Mouse (Mus musculus): ENCODE data around the gene Ap1ar. TPM values are rescaled to one million over a fixed set of nuclear protein-coding genes. Genes with fewer than 3 reads are reported as not detected.

Gene Ap1ar
- polyA plus RNA-seq, 1 experiment from 2014 or later, result 42.2 TPM

DNA sequence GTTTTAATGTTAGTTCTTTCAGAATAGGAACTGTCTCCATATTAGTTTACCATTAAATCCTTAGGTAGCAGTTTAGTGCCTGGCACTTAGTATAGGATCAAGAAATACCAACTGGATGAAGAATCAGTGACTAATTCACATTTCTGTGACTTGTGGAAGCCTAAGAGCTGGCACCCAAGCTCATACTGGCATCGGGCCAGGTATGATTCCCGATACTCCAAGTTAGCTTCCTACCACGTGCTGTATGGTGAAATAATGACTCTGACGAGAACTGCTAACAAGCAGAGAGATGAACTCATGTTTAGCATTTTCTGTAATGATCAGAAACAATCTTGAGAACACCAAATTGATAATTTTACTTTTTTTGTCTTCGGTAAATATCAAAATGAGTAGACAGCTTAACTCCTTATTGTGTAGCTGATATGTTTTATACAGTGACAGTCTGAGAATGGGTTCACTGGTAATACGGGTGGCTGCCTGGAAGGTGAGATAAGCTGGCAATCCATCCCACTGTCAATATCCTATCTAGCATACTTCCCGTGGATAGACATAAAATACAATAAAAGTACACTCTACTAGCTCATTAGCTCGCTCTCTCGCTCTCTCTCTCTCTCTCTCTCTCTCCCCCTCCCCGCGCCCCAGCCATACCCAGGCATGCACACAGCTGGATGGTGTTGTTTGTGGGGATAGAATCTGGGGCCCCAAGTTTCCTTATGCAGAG, 10.9 kb upstream of the Ap1ar start:
- Histone ChIP-seq H3K4me2 (ENCODE audit: low read depth, low read length) (no peak overlapping the region), H3K4me1 (ENCODE audit: control insufficient read depth, insufficient read depth, low read length) (no peaks in the 10 kb centered on the region), H3K4me3 (replicated peaks; ENCODE audit: low read length) (no peak overlapping the region), H3K9ac (ENCODE audit: low read length) (no peak overlapping the region), H3K9me3 (replicated peaks; ENCODE audit: control insufficient read depth, low read length) (no peaks in the 10 kb centered on the region), H3K27ac (ENCODE audit: low read length) (no peak overlapping the region), H3K27me3 (ENCODE audit: control insufficient read depth, insufficient read depth, low read length) (no peaks in the 10 kb centered on the region), H3K36me3 (ENCODE audit: control insufficient read depth, insufficient read depth, low read length) (no peaks in the 10 kb centered on the region)
- 73% methylated on average over 11 of the region's 11 CpGs for WGBS
- no peak for ATAC-seq (ENCODE audit: insufficient read depth, low FRiP score)

DNA sequence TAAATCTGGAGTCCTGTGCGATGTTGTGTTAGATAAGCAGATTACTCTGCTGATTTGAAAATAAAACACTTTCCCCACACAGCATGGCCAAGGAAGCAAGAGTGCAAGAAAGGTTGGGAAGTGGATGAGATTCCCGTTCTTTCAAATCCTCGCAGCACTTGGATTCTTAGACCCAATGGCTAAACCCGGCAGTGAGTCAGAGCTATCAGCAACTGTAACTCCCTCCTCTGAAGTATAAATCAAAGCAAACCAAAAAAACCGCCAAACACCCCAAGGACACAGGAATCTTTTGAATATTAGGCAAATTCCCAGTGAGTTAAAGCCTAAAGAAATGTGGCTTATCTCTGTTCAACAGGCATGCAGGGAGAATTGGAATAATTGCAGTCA, 6.6 kb upstream of the Ap1ar start:
- no peaks in the 10 kb centered on the region for H3K27me3 ChIP-seq (ENCODE audit: control insufficient read depth, insufficient read depth, low read length)
- no peaks in the 10 kb centered on the region for H3K4me1 ChIP-seq (ENCODE audit: control insufficient read depth, insufficient read depth, low read length)
- H3K27ac ChIP-seq (ENCODE audit: low read length), result no peak overlapping the region
- H3K36me3 ChIP-seq (ENCODE audit: control insufficient read depth, insufficient read depth, low read length), result no peaks in the 10 kb centered on the region
- ATAC-seq (ENCODE audit: insufficient read depth, low FRiP score), result no peak
- H3K9ac ChIP-seq (ENCODE audit: low read length), result no peak overlapping the region
- no peaks in the 10 kb centered on the region for H3K9me3 ChIP-seq (replicated peaks; ENCODE audit: control insufficient read depth, low read length)
- WGBS, result 52% methylated on average over 5 of the region's 5 CpGs
- no peak overlapping the region for H3K4me3 ChIP-seq (replicated peaks; ENCODE audit: low read length)
- H3K4me2 ChIP-seq (ENCODE audit: low read depth, low read length), result no peak overlapping the region

DNA sequence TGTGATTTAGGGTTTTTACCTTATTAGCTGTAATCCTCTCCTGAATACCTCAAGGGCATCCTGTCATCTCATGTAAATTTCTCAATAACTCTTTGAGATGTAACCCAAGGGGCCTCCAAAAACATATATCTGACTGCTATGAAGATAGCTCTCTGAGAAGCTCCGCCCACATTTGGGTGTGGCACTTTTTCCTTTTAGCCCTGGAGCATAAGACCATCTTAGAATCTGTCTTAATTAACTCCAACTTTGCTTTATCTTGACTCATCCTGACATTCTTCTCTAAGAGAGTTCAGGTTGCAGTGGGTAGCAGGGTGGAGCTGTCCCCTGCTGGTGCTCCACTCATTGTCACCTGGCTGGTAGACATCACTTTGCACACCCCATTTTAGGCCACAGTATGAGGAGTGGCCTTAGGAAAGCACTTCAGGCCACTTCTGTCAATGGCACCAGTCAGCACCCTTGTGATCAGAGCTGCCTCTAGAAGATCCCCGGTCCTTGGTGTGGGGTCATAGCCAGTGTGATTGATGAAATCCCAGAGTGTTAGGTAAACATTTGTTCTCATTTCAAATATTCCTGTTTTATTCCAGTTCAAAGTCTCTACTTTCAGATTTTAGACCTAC, 6.1 kb upstream of the Ap1ar start:
- no peak for ATAC-seq (ENCODE audit: insufficient read depth, low FRiP score)
- H3K4me1 ChIP-seq (ENCODE audit: control insufficient read depth, insufficient read depth, low read length), result no peaks in the 10 kb centered on the region
- H3K9me3 ChIP-seq (replicated peaks; ENCODE audit: control insufficient read depth, low read length), result no peaks in the 10 kb centered on the region
- H3K27me3 ChIP-seq (ENCODE audit: control insufficient read depth, insufficient read depth, low read length), result no peaks in the 10 kb centered on the region
- H3K9ac ChIP-seq (ENCODE audit: low read length), result no peak overlapping the region
- WGBS, result 52% methylated on average over 2 of the region's 2 CpGs
- H3K36me3 ChIP-seq (ENCODE audit: control insufficient read depth, insufficient read depth, low read length), result no peaks in the 10 kb centered on the region
- no peak overlapping the region for H3K4me3 ChIP-seq (replicated peaks; ENCODE audit: low read length)
- no peak overlapping the region for H3K27ac ChIP-seq (ENCODE audit: low read length)
- H3K4me2 ChIP-seq (ENCODE audit: low read depth, low read length), result no peak overlapping the region

DNA sequence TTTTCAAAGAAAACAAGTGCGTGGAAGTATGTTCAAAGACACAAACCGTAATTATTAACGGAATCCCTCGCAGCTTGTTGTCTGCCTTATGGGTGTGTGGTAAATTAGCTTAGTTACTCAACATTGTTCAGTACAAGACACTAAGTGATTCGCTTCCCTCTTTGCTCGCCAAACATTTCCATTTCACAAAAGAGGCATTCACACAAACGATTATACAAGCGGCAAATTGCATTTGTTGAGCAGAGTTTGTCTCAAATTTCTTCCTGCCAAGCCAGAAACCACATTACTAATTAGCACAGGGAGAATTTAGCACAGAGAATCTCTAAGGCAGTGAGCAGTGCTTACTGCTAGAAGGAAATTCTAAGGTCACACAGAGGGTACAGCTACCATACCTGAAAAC, 4.6 kb upstream of the Ap1ar start:
- no peak overlapping the region for H3K9ac ChIP-seq (ENCODE audit: low read length)
- H3K27me3 ChIP-seq (ENCODE audit: control insufficient read depth, insufficient read depth, low read length), result no peaks in the 10 kb centered on the region
- no peaks in the 10 kb centered on the region for H3K9me3 ChIP-seq (replicated peaks; ENCODE audit: control insufficient read depth, low read length)
- 82% methylated on average over 8 of the region's 8 CpGs for WGBS
- no peak for ATAC-seq (ENCODE audit: insufficient read depth, low FRiP score)
- no peak overlapping the region for H3K4me3 ChIP-seq (replicated peaks; ENCODE audit: low read length)
- H3K27ac ChIP-seq (ENCODE audit: low read length), result no peak overlapping the region
- H3K4me1 ChIP-seq (ENCODE audit: control insufficient read depth, insufficient read depth, low read length), result no peaks in the 10 kb centered on the region
- H3K4me2 ChIP-seq (ENCODE audit: low read depth, low read length), result no peak overlapping the region
- H3K36me3 ChIP-seq (ENCODE audit: control insufficient read depth, insufficient read depth, low read length), result no peaks in the 10 kb centered on the region

DNA sequence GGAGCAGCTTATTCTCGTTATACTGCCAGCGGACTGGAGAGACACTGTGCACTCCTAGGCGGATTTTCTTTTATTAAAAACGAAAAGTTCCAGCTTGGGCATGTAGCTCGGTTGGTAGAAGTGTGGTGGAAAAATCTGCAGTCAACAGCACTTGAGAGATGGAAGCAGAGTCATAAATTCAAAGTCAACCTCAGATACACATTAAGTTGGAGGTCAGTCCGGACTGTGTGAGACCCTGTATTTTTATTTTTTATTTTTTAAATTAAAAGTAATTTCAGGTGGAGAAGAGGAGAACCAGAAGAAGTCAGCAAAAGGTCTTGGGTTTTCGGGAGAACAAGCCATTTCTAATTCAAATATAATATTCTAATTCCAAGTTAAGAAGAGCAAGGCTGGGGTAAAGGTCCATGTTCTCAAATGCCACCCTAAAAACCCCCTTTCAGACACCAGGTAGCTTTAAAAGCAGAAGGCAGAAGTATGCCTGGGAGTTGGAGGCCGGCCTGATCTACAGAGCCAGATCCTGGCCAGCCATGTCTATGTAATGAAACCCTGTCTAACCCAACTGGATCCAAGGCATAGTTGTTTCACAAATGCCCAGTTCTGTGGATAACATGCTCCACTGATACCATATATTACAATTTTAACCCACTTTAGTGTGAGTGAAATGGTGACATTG, 785 bp upstream of the Ap1ar start:
- no peaks in the 10 kb centered on the region for H3K27me3 ChIP-seq (ENCODE audit: control insufficient read depth, insufficient read depth, low read length)
- peak overlapping the region; percentile 97 for H3K27ac ChIP-seq (ENCODE audit: low read length)
- H3K9me3 ChIP-seq (replicated peaks; ENCODE audit: control insufficient read depth, low read length), result no peaks in the 10 kb centered on the region
- H3K4me3 ChIP-seq (replicated peaks; ENCODE audit: low read length), result peak overlapping the region; percentile 85
- 28% methylated on average over 8 of the region's 8 CpGs for WGBS
- H3K4me1 ChIP-seq (ENCODE audit: control insufficient read depth, insufficient read depth, low read length), result peaks cover 14% of the 10 kb centered on the region
- H3K4me2 ChIP-seq (ENCODE audit: low read depth, low read length), result peak overlapping the region; percentile 64
- H3K36me3 ChIP-seq (ENCODE audit: control insufficient read depth, insufficient read depth, low read length), result no peaks in the 10 kb centered on the region
- ATAC-seq (ENCODE audit: insufficient read depth, low FRiP score), result no peak
- peak overlapping the region; percentile 79 for H3K9ac ChIP-seq (ENCODE audit: low read length)

DNA sequence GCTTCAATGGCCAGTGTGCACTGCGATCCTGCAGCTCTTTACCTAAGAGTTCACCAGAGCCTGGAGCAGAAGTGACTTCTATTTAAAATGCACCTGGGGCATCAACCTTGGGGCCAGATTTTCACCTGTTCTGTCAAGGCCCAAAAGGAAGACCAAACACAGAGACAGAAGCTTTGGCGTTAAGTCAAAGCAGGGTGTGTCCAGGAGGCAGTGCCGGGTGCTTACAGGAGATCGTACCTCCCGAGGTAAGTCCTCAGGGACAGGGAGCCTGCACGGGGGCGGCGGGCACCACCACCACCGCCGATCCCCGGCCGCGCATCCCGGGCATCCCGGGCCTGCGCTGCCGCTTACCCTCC, 547 bp downstream of the Ap1ar start:
- Histone ChIP-seq H3K4me3 (replicated peaks; ENCODE audit: low read length) (peak overlapping the region; percentile 85), H3K9me3 (replicated peaks; ENCODE audit: control insufficient read depth, low read length) (no peaks in the 10 kb centered on the region), H3K36me3 (ENCODE audit: control insufficient read depth, insufficient read depth, low read length) (no peaks in the 10 kb centered on the region), H3K27ac (ENCODE audit: low read length) (peak overlapping the region; percentile 97), H3K9ac (ENCODE audit: low read length) (peak overlapping the region; percentile 79), H3K27me3 (ENCODE audit: control insufficient read depth, insufficient read depth, low read length) (no peaks in the 10 kb centered on the region), H3K4me1 (ENCODE audit: control insufficient read depth, insufficient read depth, low read length) (peaks cover 14% of the 10 kb centered on the region), H3K4me2 (ENCODE audit: low read depth, low read length) (peak overlapping the region; percentile 81)
- ATAC-seq (ENCODE audit: insufficient read depth, low FRiP score), result no peak
- WGBS, result 1% methylated on average over 16 of the region's 17 CpGs

DNA sequence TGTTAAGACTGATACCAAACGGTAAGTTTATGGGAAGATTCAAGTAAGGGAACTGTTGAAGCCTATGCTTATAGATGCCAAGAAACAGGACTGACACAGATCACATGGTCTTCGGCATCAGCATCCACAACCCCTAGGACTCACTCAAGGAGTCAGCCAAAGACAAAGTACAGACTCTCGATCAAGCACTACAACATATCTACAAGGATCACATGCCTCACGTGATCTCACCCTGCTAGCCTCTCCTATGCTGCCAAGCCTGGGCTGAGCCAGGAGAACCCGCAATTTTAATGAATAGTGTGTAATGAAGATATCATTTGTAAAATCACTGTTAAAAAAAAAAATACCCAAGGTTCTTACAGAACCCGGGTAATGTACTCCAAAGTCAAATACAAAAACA, 1.7 kb downstream of the Ap1ar start:
- 0 out of 2 replicates have a peak overlapping the region, but pooled peaks have one; percentile 18 for H3K9ac ChIP-seq (ENCODE audit: low read length)
- H3K4me3 ChIP-seq (replicated peaks; ENCODE audit: low read length), result no peak overlapping the region
- peak overlapping the region; percentile 81 for H3K4me2 ChIP-seq (ENCODE audit: low read depth, low read length)
- H3K27ac ChIP-seq (ENCODE audit: low read length), result no peak overlapping the region
- peaks cover 14% of the 10 kb centered on the region for H3K4me1 ChIP-seq (ENCODE audit: control insufficient read depth, insufficient read depth, low read length)
- WGBS, result 68% methylated on average over 6 of the region's 6 CpGs
- no peak for ATAC-seq (ENCODE audit: insufficient read depth, low FRiP score)
- H3K36me3 ChIP-seq (ENCODE audit: control insufficient read depth, insufficient read depth, low read length), result no peaks in the 10 kb centered on the region
- no peaks in the 10 kb centered on the region for H3K27me3 ChIP-seq (ENCODE audit: control insufficient read depth, insufficient read depth, low read length)
- H3K9me3 ChIP-seq (replicated peaks; ENCODE audit: control insufficient read depth, low read length), result no peaks in the 10 kb centered on the region

DNA sequence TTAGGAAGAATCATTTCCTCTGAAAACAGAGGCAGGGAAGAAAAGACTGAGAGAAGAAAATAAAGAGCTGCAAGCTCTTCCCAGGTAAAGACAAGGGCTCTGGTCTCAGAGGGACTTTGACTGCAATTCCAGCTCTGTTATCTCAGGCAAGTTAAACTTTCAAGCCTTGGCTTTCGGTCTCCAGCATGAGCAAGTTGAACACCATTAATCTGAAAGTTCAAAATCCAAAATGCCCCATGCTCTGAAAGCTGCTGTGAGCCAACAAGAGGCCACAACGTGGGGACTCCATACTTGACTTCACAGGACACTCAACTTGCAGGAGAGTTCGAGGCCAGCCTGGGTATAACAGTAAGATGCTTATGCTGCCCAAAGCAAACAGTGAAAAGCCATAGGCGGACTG, 3.3 kb downstream of the Ap1ar start:
- Histone ChIP-seq H3K4me3 (replicated peaks; ENCODE audit: low read length) (no peak overlapping the region), H3K9me3 (replicated peaks; ENCODE audit: control insufficient read depth, low read length) (no peaks in the 10 kb centered on the region), H3K4me1 (ENCODE audit: control insufficient read depth, insufficient read depth, low read length) (peaks cover 14% of the 10 kb centered on the region), H3K9ac (ENCODE audit: low read length) (no peak overlapping the region), H3K27ac (ENCODE audit: low read length) (no peak overlapping the region), H3K27me3 (ENCODE audit: control insufficient read depth, insufficient read depth, low read length) (no peaks in the 10 kb centered on the region), H3K36me3 (ENCODE audit: control insufficient read depth, insufficient read depth, low read length) (no peaks in the 10 kb centered on the region), H3K4me2 (ENCODE audit: low read depth, low read length) (no peak overlapping the region)
- no peak for ATAC-seq (ENCODE audit: insufficient read depth, low FRiP score)
- WGBS, result 73% methylated on average over 4 of the region's 4 CpGs

DNA sequence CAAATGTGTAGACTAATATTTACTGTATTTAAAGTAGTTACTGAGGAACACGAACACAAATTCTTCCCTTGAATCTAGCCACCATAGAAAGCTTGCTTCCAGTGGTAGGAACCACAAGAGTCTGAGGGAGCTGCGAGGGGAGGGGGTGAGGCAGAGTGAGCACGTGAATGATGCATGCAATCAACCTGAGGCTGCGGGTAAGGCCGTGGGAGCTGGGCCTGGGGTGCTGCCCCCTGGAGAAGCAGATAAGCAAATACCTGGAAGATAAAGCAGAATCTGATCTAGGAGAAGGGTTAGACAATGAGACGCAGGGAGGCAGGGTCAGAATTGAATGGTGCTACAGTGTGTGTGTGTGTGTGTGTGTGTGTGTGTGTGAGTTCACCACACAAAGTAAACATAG, 6.2 kb downstream of the Ap1ar start:
- Histone ChIP-seq H3K4me2 (ENCODE audit: low read depth, low read length) (no peak overlapping the region), H3K36me3 (ENCODE audit: control insufficient read depth, insufficient read depth, low read length) (no peaks in the 10 kb centered on the region), H3K4me1 (ENCODE audit: control insufficient read depth, insufficient read depth, low read length) (peaks cover 20% of the 10 kb centered on the region), H3K9ac (ENCODE audit: low read length) (no peak overlapping the region), H3K4me3 (replicated peaks; ENCODE audit: low read length) (no peak overlapping the region), H3K9me3 (replicated peaks; ENCODE audit: control insufficient read depth, low read length) (no peaks in the 10 kb centered on the region), H3K27ac (ENCODE audit: low read length) (no peak overlapping the region), H3K27me3 (ENCODE audit: control insufficient read depth, insufficient read depth, low read length) (no peaks in the 10 kb centered on the region)
- ATAC-seq (ENCODE audit: insufficient read depth, low FRiP score), result no peak
- WGBS, result 55% methylated on average over 6 of the region's 6 CpGs
